Mouse (Mus musculus) spleen, embryonic (tissue): ENCODE results near the gene Rpl7a.

Experiments used
- CTCF ChIA-PET: fragments of 350-600 bp; sonication (Branson Sonifier 250); formaldehyde crosslinking; loops from one replicate; lab custom pipeline; 2022; lab: Charles Lee

The Rpl7a gene

DNA sequence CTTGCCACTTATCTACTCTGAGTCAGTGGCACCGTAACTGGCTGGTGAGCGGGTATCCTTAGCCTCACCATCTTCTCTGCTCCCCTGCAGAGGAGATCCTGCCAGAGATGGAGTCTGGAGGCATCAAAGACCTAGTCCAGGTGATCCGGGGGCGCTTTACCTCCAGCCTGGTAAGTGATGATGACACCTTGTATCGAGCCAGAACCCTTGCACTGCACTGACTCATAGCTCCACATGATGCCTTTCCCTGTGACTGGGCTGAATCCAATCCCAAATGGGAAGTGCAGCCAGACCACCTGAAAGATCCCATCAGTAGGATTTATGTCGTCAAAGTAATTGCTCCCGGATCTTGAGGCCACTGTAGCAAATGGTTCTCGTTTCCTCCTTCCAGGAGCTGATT is 42.3 kb downstream of the Rpl7a start:
- CTCF ChIA-PET = no interaction called here

DNA sequence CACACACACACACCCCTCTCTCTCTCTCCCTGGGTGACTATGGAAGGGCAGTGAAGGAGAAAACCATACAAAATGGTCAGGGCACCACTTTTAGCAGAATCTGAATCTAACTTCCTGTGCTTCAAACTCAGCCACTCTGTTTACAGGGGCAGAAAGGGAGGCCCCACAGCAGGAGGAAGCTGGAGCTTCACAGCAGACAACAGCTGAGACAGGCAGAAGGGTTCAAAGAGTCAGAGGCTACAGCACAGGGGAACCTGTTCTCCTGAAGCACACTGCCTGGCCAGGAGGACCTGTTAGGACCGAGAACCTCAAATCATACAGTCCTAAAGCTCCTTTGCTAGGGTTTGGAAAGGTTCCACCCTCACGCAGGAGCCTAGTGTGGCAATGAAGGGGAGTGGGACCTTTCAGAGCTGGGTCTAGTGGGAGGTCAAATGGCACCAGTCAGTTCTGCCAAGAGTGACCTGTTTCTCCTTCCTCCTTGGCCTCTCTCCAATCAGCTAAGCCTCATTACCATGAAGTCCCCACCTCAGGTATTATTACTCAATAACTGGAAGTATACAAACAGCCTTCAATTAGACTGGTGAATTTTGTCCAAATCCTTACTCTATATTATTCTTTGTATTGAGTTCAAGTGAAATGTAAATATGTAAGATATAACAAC is 44.3 kb downstream of the Rpl7a start:
- CTCF ChIA-PET = interaction anchor here (0.8 kb wide), 1 partner anchor 28 kb away, joined by 3 read pairs; no protein-coding TSS in a partner anchor

DNA sequence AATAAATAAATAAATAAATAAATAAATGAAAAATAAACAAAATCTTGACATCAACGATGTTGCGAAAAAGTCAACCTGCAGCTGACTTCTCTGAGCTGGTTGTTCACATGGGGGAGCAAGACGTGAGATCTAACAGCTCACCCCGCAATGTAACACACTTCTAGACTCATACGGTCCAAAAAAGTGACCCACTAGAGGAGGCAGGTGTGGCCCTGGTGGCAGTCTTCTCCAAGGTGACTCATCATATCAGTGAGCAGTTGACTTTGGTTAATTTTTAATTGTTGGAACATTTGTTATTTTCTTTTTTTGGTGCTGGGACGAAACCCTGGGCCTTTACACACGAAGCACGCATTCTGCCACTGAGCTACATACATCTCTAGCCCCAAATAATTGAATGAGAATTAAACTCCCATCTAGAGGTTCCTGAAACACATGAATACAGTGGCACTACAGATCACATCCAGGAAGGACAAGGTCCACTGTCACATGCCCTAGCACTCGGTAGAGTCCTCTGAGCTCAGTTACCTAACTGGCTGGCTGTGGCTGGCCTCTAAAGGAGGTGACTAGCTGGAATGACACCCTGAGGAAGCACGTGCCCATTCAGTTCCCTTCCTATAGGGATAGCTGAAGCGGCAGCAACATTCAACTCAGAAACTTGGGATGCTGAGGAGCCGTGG is 46.4 kb downstream of the Rpl7a start:
- CTCF ChIA-PET = no interaction called here

DNA sequence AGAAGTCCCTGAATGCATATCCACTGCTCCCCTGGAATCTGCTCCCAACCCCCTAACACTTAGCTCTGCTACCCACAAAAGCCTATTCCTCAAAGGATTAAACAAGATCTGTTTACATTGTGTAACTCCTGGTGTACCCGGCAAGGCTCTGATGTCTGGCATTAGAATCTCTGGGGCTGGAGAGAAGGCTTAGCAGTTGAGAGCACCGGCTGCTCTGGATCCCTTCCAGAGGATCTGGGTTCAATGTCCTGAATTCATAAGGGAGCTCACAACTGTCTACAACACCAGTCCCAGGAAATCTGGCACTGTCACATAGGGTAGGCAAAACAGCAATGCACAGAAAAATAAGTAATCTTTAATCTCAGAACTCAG is 46.9 kb downstream of the Rpl7a start:
- CTCF ChIA-PET = no interaction called here

DNA sequence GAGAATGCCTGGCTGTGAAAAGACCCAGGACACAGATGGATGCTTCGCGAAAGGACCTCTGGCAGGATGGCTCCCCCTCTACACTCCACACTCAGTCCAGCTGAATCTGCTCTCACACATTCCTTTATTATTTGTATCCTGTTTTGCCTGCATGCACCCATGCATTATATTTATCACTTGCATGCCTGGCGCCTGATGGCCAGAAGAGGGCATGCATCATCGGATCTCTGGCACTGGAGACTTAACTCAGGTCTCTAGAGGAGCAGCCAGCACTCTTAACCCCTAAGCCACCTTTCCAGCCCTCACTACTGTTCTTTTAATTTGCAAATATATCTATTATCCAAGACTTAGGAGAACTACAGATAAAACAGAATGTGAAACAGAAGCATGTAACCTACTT is 50.2 kb downstream of the Rpl7a start:
- CTCF ChIA-PET = no interaction called here
